Mouse (Mus musculus) midbrain, postnatal 0 days (tissue): ENCODE results near the gene Mt1. TPM values are rescaled to one million over a fixed set of nuclear protein-coding genes. Genes with fewer than 3 reads are reported as not detected.

Source experiments
- ATAC-seq: fragments of 200-750 bp; cut with Nextera tagmentation; 2 replicates; pipeline ENCODE4 v1.8.0; 2017; ENCODE audit warnings: moderate number of reproducible peaks, mild to moderate bottlenecking, moderate TSS enrichment, moderate library complexity; ENCODE audit not compliant: low FRiP score
- DNase-seq: peaks from one replicate; pipeline ENCODE4 v3.0.0-alpha.2; 2015; ENCODE audit warnings: low spot score
- H3K27ac ChIP-seq: fragments of 300-500 bp; sonication (generic); 2 replicates; pipeline ENCODE4 v1.5.1; 2014; ENCODE audit warnings: low read depth, mild to moderate bottlenecking, low read length, mixed read lengths
- H3K27me3 ChIP-seq: fragments of 300-500 bp; sonication (generic); 2 replicates; pipeline ENCODE4 v1.6.1; 2014; ENCODE audit warnings: low read length, control low read depth, mixed read lengths; ENCODE audit not compliant: insufficient read depth
- H3K36me3 ChIP-seq: fragments of 300-500 bp; sonication (generic); 2 replicates; pipeline ENCODE4 v1.6.1; 2014; ENCODE audit warnings: low read length, control low read depth, mixed read lengths; ENCODE audit not compliant: insufficient read depth
- H3K4me1 ChIP-seq: fragments of 300-500 bp; sonication (generic); 2 replicates; pipeline ENCODE4 v1.6.1; 2014; ENCODE audit warnings: mild to moderate bottlenecking, control low read depth, antibody characterized with exemption, low read length, mixed read lengths; ENCODE audit not compliant: insufficient read depth
- H3K4me2 ChIP-seq: fragments of 300-500 bp; sonication (generic); 2 replicates; pipeline ENCODE4 v1.6.1; 2014; ENCODE audit warnings: low read depth, mild to moderate bottlenecking, low read length, mixed read lengths; ENCODE audit not compliant: poor library complexity, severe bottlenecking
- H3K4me3 ChIP-seq: fragments of 300-500 bp; sonication (generic); 2 replicates; pipeline ENCODE4 v1.5.1; 2014; ENCODE audit warnings: low read depth, mild to moderate bottlenecking, low read length, moderate library complexity
- H3K9ac ChIP-seq: fragments of 300-500 bp; sonication (generic); replicated peaks from 2 replicates; pipeline ENCODE4 v1.6.1; 2014; ENCODE audit warnings: mild to moderate bottlenecking, low read length, moderate library complexity, mixed read lengths; ENCODE audit not compliant: poor library complexity, severe bottlenecking
- H3K9me3 ChIP-seq: fragments of 300-500 bp; sonication (generic); 2 replicates; pipeline ENCODE4 v1.6.1; 2016; ENCODE audit warnings: low read length, control low read depth
- CTCF ChIP-seq: IDR thresholded peaks from 2 replicates; pipeline ENCODE4 v1.5.1; 2016; ENCODE audit warnings: antibody characterized with exemption, mild to moderate bottlenecking
- WGBS: fragments of 180-500 bp; shearing (Covaris S2); extraction: QIAGEN DNeasy Blood & Tissue Kit; methylation state at CpG from one replicate; pipeline ENCODE4 v1.1.7; 2014; 5-methylcytosine and 5-hydroxymethylcytosine counted together
- polyA plus RNA-seq: library from polyadenylated mRNA; unstranded; fragments of >200 nt; fragmentation: Nextera tagmentation; extraction: Ambion mirVana; gene quantifications from 2 replicates; pipeline ENCODE4 v1.2.1, GENCODE M21; 2015
- total RNA-seq: library from RNA; depleted of rRNA; stranded (reverse); fragments of >200 nt; gene quantifications from 2 replicates; pipeline ENCODE4 v1.2.3, GENCODE M21; 2014

Mt1 gene
- total and polyA plus RNA-seq, 2 experiments from 2014 or later, result 387 to 460 TPM

GRCm38 (mm10) chr8:94184357-94184843 lies 5.5 kb downstream of the Mt1 start:
- ATAC-seq (no peak), DNase-seq (no peak)
- Histone ChIP-seq H3K9me3 (no peaks in the 10 kb centered on the region), H3K9ac (no peak overlapping the region), H3K4me3 (no peak overlapping the region), H3K27me3 (peaks cover 57% of the 10 kb centered on the region), H3K4me2 (no peak overlapping the region), H3K4me1 (peaks cover 3% of the 10 kb centered on the region), H3K27ac (no peak overlapping the region), H3K36me3 (no peaks in the 10 kb centered on the region)
- 31% methylated on average over 12 of the region's 12 CpGs for WGBS
- no peak for TF ChIP-seq CTCF

- no peak for TF ChIP-seq CTCF
- H3K4me3 ChIP-seq, result no peak overlapping the region
- no peaks in the 10 kb centered on the region for H3K9me3 ChIP-seq
- ATAC-seq (no peak), DNase-seq (no peak)
- H3K36me3 ChIP-seq, result no peaks in the 10 kb centered on the region
- H3K4me1 ChIP-seq, result no peaks in the 10 kb centered on the region
- H3K27me3 ChIP-seq, result peaks cover 48% of the 10 kb centered on the region
- H3K4me2 ChIP-seq, result no peak overlapping the region
- WGBS, result 77% methylated on average over 6 of the region's 6 CpGs
- H3K27ac ChIP-seq, result no peak overlapping the region
- no peak overlapping the region for H3K9ac ChIP-seq
Observed at GRCm38 (mm10) chr8:94185791-94186190, 6.9 kb downstream of the Mt1 start.

- peak; percentile 70 for DNase-seq
- Histone ChIP-seq H3K9ac (no peak overlapping the region), H3K4me1 (no peaks in the 10 kb centered on the region), H3K9me3 (no peaks in the 10 kb centered on the region), H3K4me2 (peak overlapping the region; percentile 32), H3K4me3 (peak overlapping the region; percentile 8; the same call in 1 of the 2 replicates), H3K27ac (no peak overlapping the region), H3K36me3 (no peaks in the 10 kb centered on the region), H3K27me3 (peaks cover 48% of the 10 kb centered on the region)
- ATAC-seq, result 0 out of 2 replicates have a peak, but pooled peaks have one; percentile 17
- WGBS, result 11% methylated on average over 17 of the region's 17 CpGs
- peak; percentile 77 for TF ChIP-seq CTCF
Observed at GRCm38 (mm10) chr8:94186542-94186941, 7.7 kb downstream of the Mt1 start.

GRCm38 (mm10) chr8:94187290-94188002 lies 8.6 kb downstream of the Mt1 start:
- no peak for TF ChIP-seq CTCF
- no peak overlapping the region for H3K4me3 ChIP-seq
- no peak overlapping the region for H3K9ac ChIP-seq
- peaks cover 38% of the 10 kb centered on the region for H3K27me3 ChIP-seq
- ATAC-seq (no peak), DNase-seq (no peak)
- 42% methylated on average over 21 of the region's 21 CpGs for WGBS
- no peak overlapping the region for H3K27ac ChIP-seq
- H3K4me1 ChIP-seq, result no peaks in the 10 kb centered on the region
- no peaks in the 10 kb centered on the region for H3K9me3 ChIP-seq
- H3K4me2 ChIP-seq, result no peak overlapping the region
- no peaks in the 10 kb centered on the region for H3K36me3 ChIP-seq

- H3K27ac ChIP-seq, result peak overlapping the region; percentile 21; the same call in 1 of the 2 replicates
- TF ChIP-seq CTCF, result no peak
- H3K4me1 ChIP-seq, result no peaks in the 10 kb centered on the region
- no peak overlapping the region for H3K4me2 ChIP-seq
- H3K4me3 ChIP-seq, result no peak overlapping the region
- DNase-seq, result peak; percentile 92
- peaks cover 22% of the 10 kb centered on the region for H3K27me3 ChIP-seq
- no peaks in the 10 kb centered on the region for H3K9me3 ChIP-seq
- no peaks in the 10 kb centered on the region for H3K36me3 ChIP-seq
- peak; percentile 69 for ATAC-seq
- 61% methylated on average over 13 of the region's 13 CpGs for WGBS
- no peak overlapping the region for H3K9ac ChIP-seq
Observed at GRCm38 (mm10) chr8:94189275-94190031, 10.6 kb downstream of the Mt1 start.
